ENCODE assay signal across 9 mouse cellular contexts in genomic region chr8:70447639-70448420, GRCm38 (mm10). TPM values are rescaled to one million over a fixed set of nuclear protein-coding genes. Genes with fewer than 3 reads are reported as not detected.
DNase-seq lines count a peak whose midpoint lies in the region; ATAC-seq and TF ChIP-seq lines count a peak whose summit lies in the region.
"Had no signal": no experiment of that assay in that cellular context is flagged by ENCODE, and none has a peak within 500 bp of the region (broad histone marks: within the 10 kb centered on the region; RNA-seq: fewer than 3 reads in every experiment).

No protein-coding gene starts in this region.

- H3K9me3 ChIP-seq in forebrain, embryonic 15.5 days, result no peaks in the 10 kb centered on the region
- no peaks in the 10 kb centered on the region for H3K9me3 ChIP-seq in forebrain, embryonic 12.5 days
- H3K9me3 ChIP-seq in lung, postnatal 0 days (ENCODE audit: low read length), result no peaks in the 10 kb centered on the region
- H3K9me3 ChIP-seq: liver, embryonic 15.5 days had no signal

- no peak overlapping the region for H3K9ac ChIP-seq in forebrain, embryonic 15.5 days (replicated peaks)
- no peak overlapping the region for H3K9ac ChIP-seq in forebrain, embryonic 12.5 days
- no peak overlapping the region for H3K9ac ChIP-seq in lung, postnatal 0 days (replicated peaks; ENCODE audit: low read depth)
- H3K9ac ChIP-seq: liver, embryonic 15.5 days had no signal

- WGBS in forebrain, embryonic 15.5 days, result 67% methylated on average over 19 of the region's 19 CpGs
- 79% methylated on average over 19 of the region's 19 CpGs for WGBS in forebrain, embryonic 12.5 days
- 53% methylated on average over 19 of the region's 19 CpGs for WGBS in lung, postnatal 0 days

- no peak for TF ChIP-seq EP300 in lung, postnatal 0 days (IDR thresholded peaks at IDR 0.05)

- DNase-seq in lung, postnatal 0 days (ENCODE audit: low spot score), result no peak
- no peak for DNase-seq in lung, postnatal 14 days
- DNase-seq in layer of hippocampus, postnatal 14 days (ENCODE audit: low spot score in 2 of 2), result peak; percentile 54 to 79
- DNase-seq in thymus, postnatal 10 days (ENCODE audit: low spot score in 2 of 2), result no peak
- no peak for DNase-seq in thymus, postnatal 14 days

- H3K4me2 ChIP-seq in forebrain, embryonic 15.5 days (replicated peaks), result no peak overlapping the region
- H3K4me2 ChIP-seq in forebrain, embryonic 12.5 days, result no peak overlapping the region
- H3K4me2 ChIP-seq in lung, postnatal 0 days (replicated peaks; ENCODE audit: low read depth, low read length), result no peak overlapping the region
- H3K4me2 ChIP-seq: liver, embryonic 15.5 days had no signal

- H3K4me1 ChIP-seq in forebrain, embryonic 15.5 days, result no peaks in the 10 kb centered on the region
- H3K4me1 ChIP-seq in forebrain, embryonic 12.5 days, result no peaks in the 10 kb centered on the region
- H3K4me1 ChIP-seq in lung, postnatal 0 days (ENCODE audit: insufficient read depth, low read depth, low read length), result no peaks in the 10 kb centered on the region
- no peaks in the 10 kb centered on the region for H3K4me1 ChIP-seq in embryonic fibroblast, embryonic 13.5 days (ENCODE audit: control insufficient read depth, insufficient read depth, low read length)

- ATAC-seq in forebrain, embryonic 15.5 days (replicated peaks), result 0 out of 2 replicates have a peak, but pooled peaks have one; percentile 17
- ATAC-seq in forebrain, embryonic 12.5 days (ENCODE audit: low FRiP score), result no peak
- ATAC-seq in lung, postnatal 0 days, result peak; percentile 32

- no peak for TF ChIP-seq POLR2A in embryonic fibroblast, embryonic 13.5 days (IDR thresholded peaks at IDR 0.05; ENCODE audit: low read depth, low read length)

- peak; percentile 34 for TF ChIP-seq CTCF in lung, postnatal 0 days (IDR thresholded peaks at IDR 0.05)
- TF ChIP-seq CTCF in embryonic fibroblast, embryonic 13.5 days (IDR thresholded peaks at IDR 0.05; ENCODE audit: borderline replicate concordance, insufficient read depth, low read length), result no peak

- H3K27ac ChIP-seq in forebrain, embryonic 15.5 days (replicated peaks), result no peak overlapping the region
- no peak overlapping the region for H3K27ac ChIP-seq in forebrain, embryonic 12.5 days
- no peak overlapping the region for H3K27ac ChIP-seq in lung, postnatal 0 days (ENCODE audit: low read length)
- H3K27ac ChIP-seq in embryonic fibroblast, embryonic 13.5 days (ENCODE audit: insufficient read depth, low read length), result 0 out of 2 replicates have a peak overlapping the region, but pooled peaks have one; percentile 14
- H3K27ac ChIP-seq: liver, embryonic 15.5 days had no signal

- no peaks in the 10 kb centered on the region for H3K27me3 ChIP-seq in forebrain, embryonic 15.5 days
- H3K27me3 ChIP-seq in forebrain, embryonic 12.5 days, result peaks cover 11% of the 10 kb centered on the region; the same call in 1 of the 2 replicates
- no peaks in the 10 kb centered on the region for H3K27me3 ChIP-seq in lung, postnatal 0 days (replicated peaks; ENCODE audit: insufficient read depth, low read length)

- H3K4me3 ChIP-seq in forebrain, embryonic 15.5 days, result no peak overlapping the region
- H3K4me3 ChIP-seq in forebrain, embryonic 12.5 days (replicated peaks), result no peak overlapping the region
- no peak overlapping the region for H3K4me3 ChIP-seq in lung, postnatal 0 days (ENCODE audit: low read depth, low read length)
- no peak overlapping the region for H3K4me3 ChIP-seq in embryonic fibroblast, embryonic 13.5 days (ENCODE audit: insufficient read depth, low read length)
- H3K4me3 ChIP-seq: liver, embryonic 15.5 days had no signal

- peaks cover 17% of the 10 kb centered on the region for H3K36me3 ChIP-seq in forebrain, embryonic 15.5 days
- H3K36me3 ChIP-seq in forebrain, embryonic 12.5 days (replicated peaks), result peaks cover 32% of the 10 kb centered on the region
- H3K36me3 ChIP-seq in lung, postnatal 0 days (ENCODE audit: insufficient read depth, low read length), result 0 out of 2 replicates have a peak, but pooled peaks cover 9% of the 10 kb centered on the region

RNA-seq across cellular contexts. Expression of gene Crtc1, which starts 8.5 kb away (rescaled TPM):
- 41.0 and 42.2 TPM in 2 replicates for polyA plus RNA-seq in forebrain, embryonic 15.5 days (2015; fragmentation: Nextera tagmentation; extraction: Ambion mirVana)
- polyA plus RNA-seq in forebrain, embryonic 12.5 days (2016; fragmentation: Nextera tagmentation; extraction: Ambion mirVana), result 18.3 and 22.0 TPM in 2 replicates
- 5.1 and 7.0 TPM in 2 replicates for polyA plus RNA-seq in lung, postnatal 0 days (2015; fragmentation: Nextera tagmentation; extraction: Ambion mirVana)
- 13.7 and 15.6 TPM in 2 replicates for polyA plus RNA-seq in embryonic fibroblast, embryonic 13.5 days (2011; ENCODE audit: insufficient read length, low read depth, missing spikeins)
- 100 to 1,000 TPM; 128 to 135 TPM for total RNA-seq in layer of hippocampus, postnatal 14 days (2021)

RNA-seq across cellular contexts. Expression of gene Klhl26, which starts 28.9 kb away (rescaled TPM):
- 19.3 and 21.4 TPM in 2 replicates for polyA plus RNA-seq in forebrain, embryonic 15.5 days (2015; fragmentation: Nextera tagmentation; extraction: Ambion mirVana)
- polyA plus RNA-seq in forebrain, embryonic 12.5 days (2016; fragmentation: Nextera tagmentation; extraction: Ambion mirVana), result 18.3 and 18.6 TPM in 2 replicates
- polyA plus RNA-seq in lung, postnatal 0 days (2015; fragmentation: Nextera tagmentation; extraction: Ambion mirVana), result 19.0 and 21.6 TPM in 2 replicates
- polyA plus RNA-seq in embryonic fibroblast, embryonic 13.5 days (2011; ENCODE audit: insufficient read length, low read depth, missing spikeins), result 21.4 and 31.7 TPM in 2 replicates
- total RNA-seq in layer of hippocampus, postnatal 14 days (2021), result 10 to 100 TPM; 44.7 to 45.5 TPM

RNA-seq across cellular contexts. Expression of gene Tmem59l, which starts 39.3 kb away (rescaled TPM):
- 70.2 and 75.0 TPM in 2 replicates for polyA plus RNA-seq in forebrain, embryonic 15.5 days (2015; fragmentation: Nextera tagmentation; extraction: Ambion mirVana)
- 17.0 and 17.6 TPM in 2 replicates for polyA plus RNA-seq in forebrain, embryonic 12.5 days (2016; fragmentation: Nextera tagmentation; extraction: Ambion mirVana)
- polyA plus RNA-seq in lung, postnatal 0 days (2015; fragmentation: Nextera tagmentation; extraction: Ambion mirVana), result 4.1 and 5.2 TPM in 2 replicates
- 0.58 and 1.5 TPM in 2 replicates for polyA plus RNA-seq in embryonic fibroblast, embryonic 13.5 days (2011; ENCODE audit: insufficient read length, low read depth, missing spikeins)
- total RNA-seq in layer of hippocampus, postnatal 14 days (2021), result 100 to 1,000 TPM; 251 to 263 TPM
- polyA plus RNA-seq: liver, embryonic 15.5 days had no signal

RNA-seq across cellular contexts. Expression of gene Crlf1, which starts 45.1 kb away (rescaled TPM):
- polyA plus RNA-seq in forebrain, embryonic 15.5 days (2015; fragmentation: Nextera tagmentation; extraction: Ambion mirVana), result 4.3 and 5.3 TPM in 2 replicates
- 1.6 and 2.8 TPM in 2 replicates for polyA plus RNA-seq in forebrain, embryonic 12.5 days (2016; fragmentation: Nextera tagmentation; extraction: Ambion mirVana)
- 98.7 and 112 TPM in 2 replicates for polyA plus RNA-seq in lung, postnatal 0 days (2015; fragmentation: Nextera tagmentation; extraction: Ambion mirVana)
- polyA plus RNA-seq in embryonic fibroblast, embryonic 13.5 days (2011; ENCODE audit: insufficient read length, low read depth, missing spikeins), result 215 and 351 TPM in 2 replicates
- total RNA-seq in layer of hippocampus, postnatal 14 days (2021), result 10 to 100 TPM; 21.8 to 24.2 TPM

RNA-seq across cellular contexts. Expression of gene Rex1bd, which starts 58.7 kb away (rescaled TPM):
- 164 and 176 TPM in 2 replicates for polyA plus RNA-seq in forebrain, embryonic 15.5 days (2015; fragmentation: Nextera tagmentation; extraction: Ambion mirVana)
- 126 and 127 TPM in 2 replicates for polyA plus RNA-seq in forebrain, embryonic 12.5 days (2016; fragmentation: Nextera tagmentation; extraction: Ambion mirVana)
- 103 and 117 TPM in 2 replicates for polyA plus RNA-seq in lung, postnatal 0 days (2015; fragmentation: Nextera tagmentation; extraction: Ambion mirVana)
- 29.9 and 46.6 TPM in 2 replicates for polyA plus RNA-seq in embryonic fibroblast, embryonic 13.5 days (2011; ENCODE audit: insufficient read length, low read depth, missing spikeins)
- 100 to 1,000 TPM in 1 of 2 experiments, 10 to 100 TPM in 1; 83.2 to 103 TPM for total RNA-seq in layer of hippocampus, postnatal 14 days (2021)

Comparison
In these comparisons a context has a peak if more than half of its experiments do, and no peak if none do; other contexts are left out.
1. DNase-seq: peak in layer of hippocampus, postnatal 14 days (2 of 2); none in lung, postnatal 0 days (single experiment), lung, postnatal 14 days (single experiment), thymus, postnatal 10 days (0 of 2) and thymus, postnatal 14 days (single experiment).